Mouse (Mus musculus): ENCODE results near the gene Gm15130.

Gm15130 gene

GRCm38 (mm10) chr2:111152836-111153235 lies at the start of gene Gm15130:
TSS of gene Gm15130 (minus strand) at chr2:111152936.
- DNase-seq, result no peak

- DNase-seq, result no peak
Observed at GRCm38 (mm10) chr2:111182068-111182467, 29.3 kb upstream of the Gm15130 start.

DNA sequence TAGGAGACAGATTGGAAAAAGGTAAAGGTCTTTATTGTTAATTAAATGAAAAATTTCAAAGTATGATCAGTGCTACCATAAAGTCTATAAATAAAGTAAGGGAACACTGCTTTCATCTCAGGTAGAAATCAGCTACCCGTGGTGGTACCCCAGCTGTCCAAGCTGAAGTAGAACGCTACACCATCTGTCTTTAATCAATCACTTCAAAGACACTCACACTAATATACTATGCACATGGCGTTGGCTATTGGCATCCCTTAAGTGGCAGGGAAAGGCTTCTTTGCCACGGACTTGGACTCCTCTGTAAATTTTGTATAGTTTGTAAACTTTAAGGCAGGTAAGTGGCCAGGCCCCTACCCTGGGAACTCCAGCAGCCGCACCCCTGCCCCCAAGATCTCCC lies 17.0 kb downstream of the Gm15130 start:
- no peak for DNase-seq

- no peak for DNase-seq
Observed at GRCm38 (mm10) chr2:111105882-111106281, 46.9 kb downstream of the Gm15130 start, which contains the start of gene Gm13941. TSS of gene Gm13941 (minus strand) at chr2:111105982.

Measured in liver (tissue).